Comparison of ENCODE assay signal across 18 mouse cellular contexts in genomic region chr6:39263615-39264014, GRCm38 (mm10). TPM values are rescaled to one million over a fixed set of nuclear protein-coding genes. Genes with fewer than 3 reads are reported as not detected.
DNase-seq lines count a peak whose midpoint lies in the region; ATAC-seq lines count a peak whose summit lies in the region.
"Had no signal": no experiment of that assay in that cellular context is flagged by ENCODE, and none has a peak within 500 bp of the region (broad histone marks: within the 10 kb centered on the region; RNA-seq: fewer than 3 reads in every experiment).

No protein-coding gene starts in this region.

- no peaks in the 10 kb centered on the region for H3K27me3 ChIP-seq in forebrain, embryonic 13.5 days
- H3K27me3 ChIP-seq: CH12.LX; neural tube, embryonic 12.5 days had no signal

- H3K9ac ChIP-seq in forebrain, embryonic 13.5 days = no peak overlapping the region
- H3K9ac ChIP-seq: embryonic facial prominence, embryonic 13.5 days; liver, embryonic 12.5 days; neural tube, embryonic 12.5 days had no signal

- DNase-seq in heart, adult 18-20 months = peak; percentile 63 to 75
- DNase-seq in heart, postnatal 25 days (ENCODE audit: low spot score) = no peak
- peak; percentile 42 to 59 for DNase-seq in heart, adult 9 months (ENCODE audit: low spot score in 2 of 2)
- DNase-seq in lung, postnatal 14 days = peak; percentile 42
- no peak for DNase-seq in T-cell, adult 2 months (ENCODE audit: low spot score)
- no peak for DNase-seq in adrenal gland, postnatal 25 days
- DNase-seq: adrenal gland, postnatal 14 days; cerebellum, adult 8-10 months; kidney, postnatal 4 days; thymus, postnatal 14 days had no signal

- ATAC-seq in forebrain, embryonic 13.5 days = no peak
- ATAC-seq: liver, embryonic 12.5 days had no signal

- no peak overlapping the region for H3K4me2 ChIP-seq in forebrain, embryonic 13.5 days
- H3K4me2 ChIP-seq: embryonic facial prominence, embryonic 13.5 days; liver, embryonic 12.5 days; midbrain, embryonic 11.5 days; neural tube, embryonic 12.5 days had no signal

- H3K4me3 ChIP-seq in brown adipose tissue, adult 24 weeks (ENCODE audit: insufficient read depth, low read depth, low read length) = no peak overlapping the region
- no peak overlapping the region for H3K4me3 ChIP-seq in forebrain, embryonic 13.5 days
- H3K4me3 ChIP-seq: embryonic facial prominence, embryonic 13.5 days; hindbrain, embryonic 10.5 days; liver, embryonic 12.5 days; neural tube, embryonic 12.5 days had no signal

- no peaks in the 10 kb centered on the region for H3K9me3 ChIP-seq in forebrain, embryonic 13.5 days (replicated peaks)
- H3K9me3 ChIP-seq: embryonic facial prominence, embryonic 13.5 days; hindbrain, embryonic 10.5 days; liver, embryonic 12.5 days; neural tube, embryonic 12.5 days had no signal

- H3K27ac ChIP-seq in brown adipose tissue, adult 24 weeks (replicated peaks; ENCODE audit: low read depth, low read length) = peak overlapping the region; percentile 60
- H3K27ac ChIP-seq in forebrain, embryonic 13.5 days = no peak overlapping the region
- H3K27ac ChIP-seq: embryonic facial prominence, embryonic 13.5 days; hindbrain, embryonic 10.5 days; liver, embryonic 12.5 days; neural tube, embryonic 12.5 days had no signal

- peaks cover 11% of the 10 kb centered on the region; the same call in 1 of the 2 replicates for H3K4me1 ChIP-seq in brown adipose tissue, adult 24 weeks (ENCODE audit: control insufficient read depth, insufficient read depth, insufficient read length, low read length)
- no peaks in the 10 kb centered on the region for H3K4me1 ChIP-seq in forebrain, embryonic 13.5 days
- H3K4me1 ChIP-seq: neural tube, embryonic 12.5 days had no signal

- intact Hi-C loops in heart, postnatal 25 days (cut with DNase I) = no loop called here

- H3K36me3 ChIP-seq in forebrain, embryonic 13.5 days (ENCODE audit: poor library complexity, severe bottlenecking) = no peaks in the 10 kb centered on the region
- H3K36me3 ChIP-seq: embryonic facial prominence, embryonic 13.5 days; hindbrain, embryonic 10.5 days; liver, embryonic 12.5 days; neural tube, embryonic 12.5 days had no signal

- WGBS in forebrain, embryonic 13.5 days = 77% methylated on average over 8 of the region's 8 CpGs

RNA-seq across cellular contexts. Expression of gene Kdm7a, which starts 57.0 kb away (rescaled TPM):
- 10 to 100 TPM; 18.7 to 18.8 TPM for total RNA-seq in heart, adult 18-20 months (2021)
- 10 to 100 TPM; 17.2 to 19.9 TPM for total RNA-seq in heart, postnatal 25 days (2021)
- polyA plus RNA-seq in brown adipose tissue, adult 24 weeks (2012; ENCODE audit: insufficient read depth, insufficient read length, missing spikeins) = 9.5 and 12.2 TPM in 2 replicates
- polyA plus RNA-seq in forebrain, embryonic 13.5 days (2015; fragmentation: Nextera tagmentation; extraction: Ambion mirVana) = 9.6 and 10.4 TPM in 2 replicates
- total RNA-seq in adrenal gland, postnatal 25 days (2021) = 19.6 and 23.4 TPM in 2 replicates

Comparison
In these comparisons a context has a peak if more than half of its experiments do, and no peak if none do; other contexts are left out.
1. DNase-seq: peak in heart, adult 18-20 months (2 of 2), heart, adult 9 months (2 of 2) and lung, postnatal 14 days (single experiment); none in heart, postnatal 25 days (single experiment), T-cell, adult 2 months (single experiment) and adrenal gland, postnatal 25 days (single experiment).